Mouse (Mus musculus) lung, adult 2 months (tissue): Measurements from ENCODE around the gene Ifi207.

Experiments
- CTCF ChIP-seq: fragments of 200-500 bp; IDR thresholded peaks from 2 replicates; pipeline ENCODE4 v1.5.1; 2011; ENCODE audit warnings: mild to moderate bottlenecking, low read length, control low read depth; ENCODE audit not compliant: insufficient read depth
- POLR2A ChIP-seq: fragments of 200-500 bp; IDR thresholded peaks from 2 replicates; pipeline ENCODE4 v1.6.1; 2011; ENCODE audit warnings: low read depth, mild to moderate bottlenecking, control low read depth, low read length, borderline replicate concordance; ENCODE audit errors: extremely low read depth

GRCm38 (mm10) chr1:173694270-173694669 is 47.3 kb downstream of the Ifi207 start:
- TF ChIP-seq CTCF (no peak), POLR2A (no peak)
